Mouse (Mus musculus): ENCODE measurements at regions not wholly inside any gene's neighbourhood (a gene's known extent, or its start where the extent isn't known, plus 50 kb on each side); places are given as distances from the start of the nearest gene placed in this dataset.
A peak's percentile ranks its signal among the peaks of the same experiment; 100 is the strongest.

GRCm38 (mm10) chr19:55985518-55985917 is 243.9 kb downstream of the Tcf7l2 start:
- peak in 1 of 2 experiments; percentile 17 for DNase-seq (ENCODE audit: low spot score in 2 of 2)

GRCm38 (mm10) chr19:55991791-55992726 is 250.4 kb downstream of the Tcf7l2 start:
- peak in 1 of 2 experiments; percentile 24 for DNase-seq (ENCODE audit: low spot score in 2 of 2)

GRCm38 (mm10) chr19:55992727-55993066 is 251.1 kb downstream of the Tcf7l2 start:
- no peak for DNase-seq (ENCODE audit: low spot score in 2 of 2)

GRCm38 (mm10) chr19:55995721-55996120 is 254.1 kb downstream of the Tcf7l2 start:
- no peak for DNase-seq (ENCODE audit: low spot score in 2 of 2)

GRCm38 (mm10) chr19:55998454-55999180 is 257.0 kb downstream of the Tcf7l2 start:
- DNase-seq (ENCODE audit: low spot score in 2 of 2) = no peak

- no peak for DNase-seq (ENCODE audit: low spot score in 2 of 2)
Measured at GRCm38 (mm10) chr19:55999409-55999808, 257.8 kb downstream of the Tcf7l2 start.

GRCm38 (mm10) chr19:56001428-56001827 is 259.8 kb downstream of the Tcf7l2 start:
- no peak for DNase-seq (ENCODE audit: low spot score in 2 of 2)

GRCm38 (mm10) chr19:56005886-56006285 is 264.3 kb downstream of the Tcf7l2 start:
- DNase-seq (ENCODE audit: low spot score in 2 of 2) = no peak

GRCm38 (mm10) chr19:56007433-56007832 is 265.8 kb downstream of the Tcf7l2 start:
- no peak for DNase-seq (ENCODE audit: low spot score in 2 of 2)

- DNase-seq (ENCODE audit: low spot score in 2 of 2) = no peak
Measured at GRCm38 (mm10) chr19:56010766-56011165, 269.1 kb downstream of the Tcf7l2 start.

- DNase-seq (ENCODE audit: low spot score in 2 of 2) = no peak
Measured at GRCm38 (mm10) chr19:56011292-56011691, 269.7 kb downstream of the Tcf7l2 start.

GRCm38 (mm10) chr19:56016548-56017346 is 270.2 kb upstream of the Habp2 start:
- no peak for DNase-seq (ENCODE audit: low spot score in 2 of 2)

- no peak for DNase-seq (ENCODE audit: low spot score in 2 of 2)
Measured at GRCm38 (mm10) chr19:56017524-56017923, 269.4 kb upstream of the Habp2 start.

GRCm38 (mm10) chr19:56019143-56019542 is 267.8 kb upstream of the Habp2 start:
- no peak for DNase-seq (ENCODE audit: low spot score in 2 of 2)

GRCm38 (mm10) chr19:56022348-56022747 is 264.6 kb upstream of the Habp2 start:
- DNase-seq (ENCODE audit: low spot score in 2 of 2) = no peak

GRCm38 (mm10) chr19:56024599-56024998 is 262.3 kb upstream of the Habp2 start:
- no peak for DNase-seq (ENCODE audit: low spot score in 2 of 2)

- DNase-seq (ENCODE audit: low spot score in 2 of 2) = peak; percentile 64 to 89
Measured at GRCm38 (mm10) chr19:56029428-56030281, 257.3 kb upstream of the Habp2 start.

- no peak for DNase-seq (ENCODE audit: low spot score in 2 of 2)
Measured at GRCm38 (mm10) chr19:56030401-56030925, 256.5 kb upstream of the Habp2 start.

GRCm38 (mm10) chr19:56034552-56034951 is 252.4 kb upstream of the Habp2 start:
- no peak for DNase-seq (ENCODE audit: low spot score in 2 of 2)

- no peak for DNase-seq (ENCODE audit: low spot score in 2 of 2)
Measured at GRCm38 (mm10) chr19:56037584-56037983, 249.4 kb upstream of the Habp2 start.
